Mouse (Mus musculus) kidney, postnatal 36 days (tissue): ENCODE results near the gene Fpgs.

ENCODE experiments used
- DNase-seq, 2 experiments: peaks; one replicate each; pipeline ENCODE4 v3.0.0; 2021 to 2022; ENCODE audit warnings: mixed read lengths in 2 of 2

Fpgs gene

GRCm38 (mm10) chr2:32724149-32724548, 20.2 kb upstream of the Fpgs start:
- no peak for DNase-seq

GRCm38 (mm10) chr2:32722581-32722980, 18.6 kb upstream of the Fpgs start:
- no peak for DNase-seq

- no peak for DNase-seq
Observed at GRCm38 (mm10) chr2:32722046-32722445, 18.1 kb upstream of the Fpgs start.

GRCm38 (mm10) chr2:32720681-32721229, 16.8 kb upstream of the Fpgs start, which contains the start of gene Sh2d3c:
Sh2d3c (plus strand) TSS chr2:32721055.
- DNase-seq: peak in 1 of 2 experiments; percentile 57

GRCm38 (mm10) chr2:32720053-32720452, 16.1 kb upstream of the Fpgs start:
- no peak for DNase-seq

GRCm38 (mm10) chr2:32718761-32719160, 14.8 kb upstream of the Fpgs start:
- no peak for DNase-seq

DNA sequence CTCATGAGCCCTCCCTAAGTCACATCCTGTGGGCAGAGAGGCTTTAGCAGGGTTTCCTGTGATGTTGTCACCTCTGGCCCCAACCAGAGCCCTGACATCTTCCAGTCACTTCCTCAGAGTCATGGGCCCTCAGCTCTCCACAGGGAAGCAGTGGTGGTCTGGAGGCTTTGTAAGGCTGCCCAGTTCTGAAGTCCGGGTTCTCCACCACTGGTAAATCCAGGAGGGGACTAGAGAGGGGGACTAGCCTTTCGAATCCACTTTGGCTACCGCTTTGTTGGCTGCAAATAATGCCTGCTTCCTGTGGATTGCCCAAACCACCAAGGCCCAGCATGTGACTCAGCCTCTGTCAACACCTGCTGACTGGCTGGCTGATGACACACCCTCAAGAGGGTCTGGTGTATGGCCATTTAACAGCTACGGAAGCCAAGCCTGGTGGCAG, 11.1 kb upstream of the Fpgs start:
- DNase-seq: peak; percentile 39 to 54

DNA sequence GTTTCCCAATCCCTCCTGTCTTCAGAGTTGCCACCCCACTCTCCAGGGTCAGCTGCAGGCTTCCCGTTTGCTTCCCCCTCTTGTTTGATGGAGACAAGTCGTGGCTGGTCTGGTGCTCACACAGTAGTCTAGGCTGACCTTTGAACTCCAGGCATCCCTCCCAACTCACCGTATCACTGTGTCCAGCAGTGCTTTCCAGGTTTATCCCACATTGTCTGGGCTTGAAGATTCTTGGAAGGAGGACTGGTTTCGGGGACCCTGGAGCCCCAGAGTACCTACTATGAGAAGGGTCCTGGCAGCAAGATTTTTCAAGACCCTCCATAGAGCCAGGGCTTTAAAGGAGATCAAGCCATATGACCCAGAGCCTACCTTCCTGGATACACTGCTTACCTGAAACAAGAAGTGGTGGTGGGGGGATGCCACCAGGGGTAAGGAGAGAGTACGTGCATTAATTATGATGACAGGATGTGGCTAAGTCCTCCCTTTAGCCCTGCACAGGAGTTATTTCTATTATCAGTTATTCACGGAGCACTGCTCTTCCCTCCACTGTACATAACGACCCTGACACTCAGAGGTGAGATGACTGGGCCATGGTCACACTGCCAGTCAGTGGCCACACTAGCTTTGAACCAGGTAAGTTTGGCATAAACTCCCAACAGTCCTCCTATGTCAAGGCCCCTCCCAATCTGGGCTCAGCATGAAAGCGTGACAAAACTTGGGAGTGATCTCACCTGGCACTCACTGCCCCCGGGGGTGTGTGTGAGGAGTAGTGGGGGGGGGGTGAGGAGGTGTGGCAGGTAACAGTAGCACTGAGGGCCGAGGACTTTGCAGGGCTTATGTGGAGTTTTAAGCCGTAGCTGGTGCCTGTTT, 10.4 kb upstream of the Fpgs start:
- DNase-seq: no peak

GRCm38 (mm10) chr2:32712934-32713817, 9.2 kb upstream of the Fpgs start, which contains the start of gene Cdk9:
Cdk9 (minus strand) TSS chr2:32713076.
- DNase-seq: peak; percentile 92

- DNase-seq: peak; percentile 93 to 97
Observed at GRCm38 (mm10) chr2:32712586-32712933, 8.6 kb upstream of the Fpgs start.

DNA sequence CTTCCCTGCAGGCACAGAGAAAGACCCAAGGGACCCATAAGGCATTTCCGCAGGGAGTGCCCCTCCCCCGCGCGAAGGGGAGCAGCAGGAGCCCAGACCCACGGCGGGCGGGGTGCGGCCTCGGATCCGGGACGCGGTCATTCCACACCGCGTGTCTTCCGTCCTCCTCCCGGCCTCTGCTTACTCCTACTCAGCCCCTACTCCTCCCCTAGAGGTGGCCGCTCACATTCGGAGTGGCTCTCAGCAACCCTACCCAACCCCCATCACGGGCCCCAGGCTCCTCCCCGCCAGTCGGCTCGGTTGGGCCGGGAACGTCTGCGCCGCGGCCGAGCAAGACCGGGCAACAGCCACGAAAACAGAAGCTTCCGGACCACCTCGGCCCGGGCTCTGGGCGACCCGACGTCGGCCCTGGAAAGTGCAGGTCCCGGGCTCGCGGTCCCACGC, 8.2 kb upstream of the Fpgs start:
- DNase-seq: peak; percentile 81 to 89

GRCm38 (mm10) chr2:32711301-32712056, 7.5 kb upstream of the Fpgs start:
- peak in 1 of 2 experiments; percentile 45 for DNase-seq

- no peak for DNase-seq
Observed at GRCm38 (mm10) chr2:32710425-32710824, 6.5 kb upstream of the Fpgs start.

DNA sequence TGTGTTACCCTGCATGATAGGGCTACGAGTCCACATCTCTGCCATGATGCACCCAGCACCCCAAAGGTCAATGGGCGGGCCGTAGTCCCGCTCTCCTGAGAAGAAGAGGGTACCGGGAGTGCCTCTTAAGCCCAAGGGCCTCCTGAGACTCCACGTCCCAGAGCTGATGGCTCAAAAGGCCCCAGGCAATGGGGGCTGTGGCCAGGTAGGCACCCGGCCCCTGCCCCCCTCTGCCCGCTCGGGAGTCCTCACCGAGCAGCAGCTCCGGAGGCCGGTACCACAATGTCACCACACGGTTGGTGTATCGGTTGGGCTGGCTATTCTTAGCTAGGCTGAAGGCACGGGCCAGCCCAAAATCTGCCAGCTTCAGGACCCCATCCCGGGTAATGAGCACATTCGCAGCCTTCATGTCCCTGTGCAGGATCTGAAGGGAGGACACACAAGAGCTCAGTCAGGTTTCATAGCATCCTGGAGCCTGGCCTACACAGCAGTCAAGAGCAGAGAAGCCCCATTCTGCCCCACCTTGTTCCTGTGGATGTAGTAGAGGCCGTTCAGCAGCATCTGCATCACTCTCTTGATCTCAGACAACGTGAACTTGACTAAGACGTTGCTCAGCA, 5.7 kb upstream of the Fpgs start:
- DNase-seq: no peak

- DNase-seq: peak in 1 of 2 experiments; percentile 77
Observed at GRCm38 (mm10) chr2:32708643-32709042, 4.7 kb upstream of the Fpgs start.

DNA sequence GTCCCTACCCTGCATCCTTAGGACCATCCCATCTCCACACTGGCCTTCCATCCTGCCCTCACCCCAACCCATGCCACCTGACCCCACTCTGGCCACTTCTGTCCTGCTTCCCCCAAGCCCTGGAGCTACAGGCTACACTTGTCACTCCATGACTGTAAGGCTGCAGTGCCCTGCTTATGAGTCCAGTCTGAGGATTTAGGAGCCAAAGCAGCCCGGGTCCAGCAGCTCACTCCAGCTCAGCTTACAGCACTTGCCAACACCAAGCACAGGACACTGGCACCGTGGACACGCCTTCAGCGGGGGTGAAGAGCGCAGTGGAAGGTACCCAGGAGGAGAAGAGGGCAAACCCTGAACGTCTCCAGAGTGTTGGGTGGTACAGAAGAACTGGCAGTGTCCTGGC, 3.0 kb upstream of the Fpgs start:
- no peak for DNase-seq

DNA sequence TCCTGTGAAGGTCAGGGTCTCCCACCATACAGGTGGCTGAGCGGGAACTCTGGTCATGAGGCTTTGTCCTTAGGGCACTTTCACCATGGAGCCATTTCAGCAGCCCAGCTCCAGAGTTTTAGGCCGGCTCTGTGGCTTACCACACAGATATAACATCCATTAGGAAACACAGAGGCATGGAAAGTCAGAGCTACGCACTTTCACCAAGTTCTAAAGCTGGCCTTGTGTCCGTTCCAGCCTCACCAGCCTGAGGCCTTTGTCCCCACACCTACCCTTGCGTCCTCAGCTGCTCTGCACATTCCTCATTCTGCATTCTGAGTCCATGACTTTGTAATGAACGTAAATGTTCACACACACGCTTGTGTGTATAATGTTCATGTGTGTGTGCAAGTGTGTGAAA, 1.1 kb upstream of the Fpgs start:
- DNase-seq: peak in 1 of 2 experiments; percentile 22

GRCm38 (mm10) chr2:32703046-32703445, 899 bp downstream of the Fpgs start:
- DNase-seq: no peak

GRCm38 (mm10) chr2:32700966-32701743, 2.8 kb downstream of the Fpgs start:
- peak; percentile 61 to 63 for DNase-seq

DNA sequence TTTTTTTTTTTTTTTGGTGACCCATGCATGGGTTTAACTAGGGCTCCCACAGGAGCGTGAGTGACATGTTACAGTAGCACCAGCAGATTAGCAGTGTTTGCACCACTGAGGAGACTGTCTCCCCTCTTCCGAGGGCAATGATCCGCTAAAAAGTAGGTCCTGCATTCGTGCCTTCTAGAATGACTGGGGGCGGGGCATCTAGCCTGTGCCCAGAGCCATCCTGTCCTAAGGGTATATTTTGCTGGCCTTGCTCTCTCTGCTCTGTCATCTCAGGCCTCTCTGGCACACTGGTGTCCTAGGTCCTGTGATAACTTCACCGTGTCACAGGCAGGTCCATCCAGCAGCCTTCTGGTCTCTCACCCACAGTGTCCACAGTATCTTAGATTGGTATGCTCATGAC, 4.3 kb downstream of the Fpgs start:
- peak in 1 of 2 experiments; percentile 64 for DNase-seq

- no peak for DNase-seq
Observed at GRCm38 (mm10) chr2:32694691-32695090, 9.3 kb downstream of the Fpgs start.
